Mouse (Mus musculus) neural tube, embryonic 13.5 days (tissue): ENCODE data around the gene Kcnh4. TPM values are rescaled to one million over a fixed set of nuclear protein-coding genes. Genes with fewer than 3 reads are reported as not detected.

Experiments
- ATAC-seq: fragments of 200-750 bp; cut with Nextera tagmentation; 2 replicates; pipeline ENCODE4 v1.8.0; 2017; ENCODE audit warnings: low read depth, mild to moderate bottlenecking, moderate TSS enrichment, moderate library complexity
- H3K27ac ChIP-seq: fragments of 300-500 bp; sonication (generic); replicated peaks from 2 replicates; pipeline ENCODE4 v1.5.1; 2015; ENCODE audit warnings: moderate library complexity, mild to moderate bottlenecking, inconsistent platforms
- H3K27me3 ChIP-seq: fragments of 300-500 bp; sonication (generic); 2 replicates; pipeline ENCODE4 v1.6.1; 2015; ENCODE audit warnings: mild to moderate bottlenecking, inconsistent platforms
- H3K36me3 ChIP-seq: fragments of 300-500 bp; sonication (generic); 2 replicates; pipeline ENCODE4 v1.6.1; 2015; ENCODE audit warnings: mild to moderate bottlenecking, inconsistent platforms
- H3K4me1 ChIP-seq: fragments of 300-500 bp; sonication (generic); replicated peaks from 2 replicates; pipeline ENCODE4 v1.6.1; 2015; ENCODE audit warnings: inconsistent platforms
- H3K4me2 ChIP-seq: fragments of 300-500 bp; sonication (generic); 2 replicates; pipeline ENCODE4 v1.6.1; 2015; ENCODE audit warnings: inconsistent platforms, mild to moderate bottlenecking, moderate library complexity
- H3K4me3 ChIP-seq: fragments of 300-500 bp; sonication (generic); 2 replicates; pipeline ENCODE4 v1.5.1; 2015; ENCODE audit warnings: mild to moderate bottlenecking, inconsistent platforms
- H3K9ac ChIP-seq: fragments of 300-500 bp; sonication (generic); 2 replicates; pipeline ENCODE4 v1.6.1; 2015; ENCODE audit warnings: moderate library complexity, mild to moderate bottlenecking, inconsistent platforms
- H3K9me3 ChIP-seq: fragments of 300-500 bp; sonication (generic); 2 replicates; pipeline ENCODE4 v1.6.1; 2016; ENCODE audit warnings: inconsistent platforms
- WGBS: fragments of 180-500 bp; shearing (Covaris S2); methylation state at CpG from one replicate; pipeline ENCODE4 v1.1.7; 2015; 5-methylcytosine and 5-hydroxymethylcytosine counted together
- polyA plus RNA-seq: library from polyadenylated mRNA; unstranded; fragments of >200 nt; fragmentation: Nextera tagmentation; extraction: Ambion mirVana; gene quantifications from 2 replicates; pipeline ENCODE4 v1.2.1, GENCODE M21; 2015

The Kcnh4 gene
- polyA plus RNA-seq, 1 experiment from 2014 or later, result 4.8 TPM

DNA sequence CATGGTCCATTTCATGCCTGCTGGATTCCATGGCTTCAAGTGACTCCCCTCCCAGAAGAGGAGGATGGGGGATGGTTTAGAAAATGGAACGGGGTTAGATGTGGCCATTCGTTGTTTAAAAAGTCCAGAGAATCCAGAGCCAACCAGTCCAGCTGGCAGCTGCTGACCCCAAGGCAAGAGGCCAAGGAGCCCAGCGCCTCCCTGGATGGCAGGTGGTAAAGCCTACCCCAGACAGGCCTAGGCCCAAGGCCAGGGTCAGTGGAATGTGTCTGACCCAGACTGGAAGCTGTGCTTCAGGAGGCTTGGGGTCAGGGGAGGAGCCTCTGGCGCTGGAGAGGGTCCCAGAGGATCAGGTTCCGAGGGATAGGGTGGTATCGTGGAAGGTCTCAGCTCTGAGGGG, 18.4 kb downstream of the Kcnh4 start:
- Histone ChIP-seq H3K9me3 (no peaks in the 10 kb centered on the region), H3K4me1 (peaks cover 17% of the 10 kb centered on the region), H3K36me3 (peaks cover 11% of the 10 kb centered on the region; the same call in 1 of the 2 replicates), H3K27me3 (peaks cover 5% of the 10 kb centered on the region; the same call in 1 of the 2 replicates), H3K4me3 (no peak overlapping the region), H3K4me2 (no peak overlapping the region), H3K27ac (no peak overlapping the region), H3K9ac (no peak overlapping the region)
- ATAC-seq, result no peak
- WGBS, result 77% methylated on average over 6 of the region's 6 CpGs

DNA sequence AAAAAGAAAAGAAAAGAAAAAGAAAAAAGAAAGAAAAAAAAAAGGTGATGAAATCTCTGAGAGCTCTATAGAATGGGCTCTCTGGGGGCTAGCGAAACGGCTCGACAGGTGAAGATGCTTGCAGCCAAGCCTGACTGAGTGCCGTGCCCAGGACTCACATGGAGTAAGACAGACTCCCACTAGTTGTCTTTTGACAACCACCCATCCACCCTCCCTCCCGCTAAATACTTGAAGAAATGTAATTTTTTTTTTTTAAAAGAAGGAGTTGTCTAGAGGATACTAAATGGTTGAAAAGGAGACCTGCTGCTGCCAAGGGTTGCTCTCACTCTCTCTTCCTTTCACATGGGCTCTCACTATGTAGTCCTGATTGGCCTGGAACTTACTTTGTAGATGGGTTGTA, 21.0 kb downstream of the Kcnh4 start:
- H3K4me2 ChIP-seq, result peak overlapping the region; percentile 64
- peak overlapping the region; percentile 76 for H3K9ac ChIP-seq
- peaks cover 25% of the 10 kb centered on the region for H3K4me1 ChIP-seq
- 14% methylated on average over 5 of the region's 5 CpGs for WGBS
- ATAC-seq, result peak; percentile 20; the same call in 1 of the 2 replicates
- H3K4me3 ChIP-seq, result peak overlapping the region; percentile 99
- no peaks in the 10 kb centered on the region for H3K9me3 ChIP-seq
- peaks cover 14% of the 10 kb centered on the region; the same call in 1 of the 2 replicates for H3K36me3 ChIP-seq
- peaks cover 5% of the 10 kb centered on the region; the same call in 1 of the 2 replicates for H3K27me3 ChIP-seq
- peak overlapping the region; percentile 83 for H3K27ac ChIP-seq

DNA sequence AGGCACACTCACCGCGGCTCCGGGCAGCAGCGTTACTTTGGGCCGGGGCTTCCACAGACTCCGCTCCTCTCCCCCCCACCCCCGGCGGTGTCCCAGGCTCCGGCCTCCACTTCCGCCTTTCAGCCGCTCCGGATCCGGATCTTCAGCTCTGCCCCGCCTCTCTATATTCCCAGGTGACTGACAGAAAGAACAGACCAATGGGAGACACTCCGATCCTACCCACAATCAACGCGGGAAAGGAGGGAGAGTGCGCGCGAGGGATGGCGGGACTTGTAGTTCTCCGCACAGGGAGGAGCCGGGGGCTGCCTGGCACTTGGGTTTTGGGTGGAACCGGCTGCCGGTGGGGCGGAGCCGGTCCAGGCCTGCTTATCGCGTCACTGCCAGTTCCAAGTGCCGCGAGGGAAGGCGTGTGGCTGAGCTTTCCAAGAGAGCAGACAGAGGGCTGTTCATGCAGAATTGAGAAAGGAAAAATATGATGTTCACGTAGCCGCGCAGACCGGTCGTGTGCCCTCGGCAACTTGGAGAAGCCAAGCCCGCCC, 21.6 kb downstream of the Kcnh4 start, which contains the start of gene Rab5c:
Gene Rab5c, minus strand, starts transcription at position 150 of the 539 bp plus-strand sequence.
- Histone ChIP-seq H3K4me1 (peaks cover 25% of the 10 kb centered on the region), H3K9me3 (no peaks in the 10 kb centered on the region), H3K27ac (peak within 1 kb of the TSS; percentile 83), H3K36me3 (peaks cover 15% of the 10 kb centered on the region), H3K4me2 (peak within 1 kb of the TSS; percentile 92), H3K4me3 (peak within 1 kb of the TSS; percentile 99), H3K9ac (peak within 1 kb of the TSS; percentile 96), H3K27me3 (peaks cover 5% of the 10 kb centered on the region; the same call in 1 of the 2 replicates)
- under 1% methylated on average over 38 of the region's 39 CpGs for WGBS
- peak; percentile 100 for ATAC-seq

DNA sequence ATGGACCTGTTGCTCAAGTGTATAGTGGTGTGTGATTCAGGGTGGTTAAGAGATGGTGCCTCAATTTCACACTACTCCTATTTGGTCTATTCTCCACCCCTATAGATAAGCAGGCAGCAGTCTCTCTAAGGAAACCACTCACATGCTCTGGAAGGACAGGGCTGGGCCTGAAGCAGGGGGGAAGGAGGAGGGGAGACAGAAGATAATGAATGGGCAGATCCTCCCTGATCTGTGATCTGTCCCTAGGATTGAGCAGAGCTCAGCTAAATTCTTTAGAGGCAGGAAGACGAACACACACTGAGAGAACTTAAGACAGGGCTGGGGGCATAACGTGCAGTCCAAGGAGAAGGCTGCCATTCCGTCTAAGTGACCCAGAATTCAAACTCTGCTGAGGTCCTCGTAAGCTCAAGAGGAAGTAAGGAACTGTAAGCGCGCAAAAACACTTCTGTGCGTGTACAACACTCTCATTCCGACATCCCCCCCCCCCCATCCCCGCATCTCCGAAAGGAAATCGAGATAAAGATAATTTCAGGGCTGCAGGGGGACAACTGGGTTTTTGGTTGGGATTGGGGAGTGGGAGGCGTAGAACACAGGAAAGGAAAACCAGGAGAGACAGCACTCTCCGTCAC, 22.5 kb downstream of the Kcnh4 start:
- peaks cover 25% of the 10 kb centered on the region for H3K36me3 ChIP-seq
- 3% methylated on average over 13 of the region's 13 CpGs for WGBS
- peak overlapping the region; percentile 99 for H3K4me3 ChIP-seq
- peak overlapping the region; percentile 92 for H3K4me2 ChIP-seq
- H3K9ac ChIP-seq, result peak overlapping the region; percentile 96
- peaks cover 25% of the 10 kb centered on the region for H3K4me1 ChIP-seq
- no peak for ATAC-seq
- H3K27me3 ChIP-seq, result peaks cover 5% of the 10 kb centered on the region; the same call in 1 of the 2 replicates
- H3K27ac ChIP-seq, result peak overlapping the region; percentile 56; the same call in 1 of the 2 replicates
- H3K9me3 ChIP-seq, result no peaks in the 10 kb centered on the region

DNA sequence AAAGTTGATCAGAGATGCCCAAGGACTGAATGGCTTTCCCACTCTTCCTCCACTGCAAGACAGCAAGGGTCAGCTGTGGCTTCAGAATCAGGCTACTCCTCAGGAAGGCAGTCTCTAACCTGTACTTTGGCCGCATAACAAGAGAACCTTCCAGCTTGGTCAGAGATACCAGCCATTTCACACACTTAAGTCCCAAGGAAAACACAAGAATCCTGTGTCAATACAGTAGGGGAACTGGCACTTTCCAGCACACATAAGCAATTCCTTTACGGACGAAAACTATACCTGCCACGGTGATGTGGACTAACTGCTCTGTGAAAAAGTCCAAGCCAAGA, 23.0 kb downstream of the Kcnh4 start:
- Histone ChIP-seq H3K4me2 (peak overlapping the region; percentile 92), H3K9ac (peak overlapping the region; percentile 96; the same call in 1 of the 2 replicates), H3K27ac (no peak overlapping the region), H3K36me3 (peaks cover 28% of the 10 kb centered on the region), H3K9me3 (no peaks in the 10 kb centered on the region), H3K4me3 (peak overlapping the region; percentile 99), H3K27me3 (peaks cover 5% of the 10 kb centered on the region; the same call in 1 of the 2 replicates), H3K4me1 (peaks cover 25% of the 10 kb centered on the region)
- whole genome bisulfite sequencing, result 83% methylated on average over 4 of the region's 4 CpGs
- ATAC-seq, result no peak

DNA sequence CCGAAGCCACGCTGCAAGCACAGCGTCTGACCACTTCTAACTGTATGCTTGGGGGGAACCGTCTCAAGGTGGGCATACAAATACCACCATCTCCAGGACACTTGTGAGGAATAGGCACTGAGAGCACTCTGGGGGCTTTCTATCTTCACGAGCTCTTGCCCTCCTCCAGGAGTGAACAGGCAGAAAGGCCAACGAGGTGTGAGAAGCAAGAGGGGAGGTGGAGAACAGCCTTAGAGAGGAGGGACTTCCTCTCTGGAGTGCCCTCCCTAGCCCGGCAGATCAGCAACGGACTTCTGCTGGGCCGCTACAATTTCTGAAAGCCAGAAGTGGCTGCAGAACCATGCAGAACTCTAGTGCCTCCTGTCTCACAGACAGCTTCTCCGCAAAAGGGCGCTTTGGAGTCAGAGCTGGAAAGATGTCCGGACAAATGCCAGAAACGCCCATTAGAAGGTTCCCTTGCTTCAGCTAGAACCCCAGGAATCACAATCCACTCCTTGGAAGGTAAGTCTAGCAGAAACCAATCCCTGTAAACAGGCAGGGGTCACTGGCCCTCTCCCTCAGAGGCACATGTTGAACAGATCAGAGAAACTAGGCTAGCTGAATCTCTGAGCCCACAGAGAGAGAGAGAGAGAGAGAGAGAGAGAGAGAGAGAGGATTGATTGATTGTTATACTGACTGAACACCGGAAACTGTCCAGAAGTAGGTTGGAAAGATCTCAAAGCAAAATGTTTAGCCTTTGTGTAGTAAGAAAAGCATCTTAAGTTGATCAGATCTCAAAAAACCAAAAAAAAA, 23.6 kb downstream of the Kcnh4 start:
- H3K36me3 ChIP-seq, result peaks cover 22% of the 10 kb centered on the region
- peak overlapping the region; percentile 92; the same call in 1 of the 2 replicates for H3K4me2 ChIP-seq
- ATAC-seq, result no peak
- WGBS, result 75% methylated on average over 14 of the region's 14 CpGs
- no peaks in the 10 kb centered on the region for H3K9me3 ChIP-seq
- peak overlapping the region; percentile 99; the same call in 1 of the 2 replicates for H3K4me3 ChIP-seq
- peak overlapping the region; percentile 12; the same call in 1 of the 2 replicates for H3K9ac ChIP-seq
- no peak overlapping the region for H3K27ac ChIP-seq
- H3K4me1 ChIP-seq, result peaks cover 25% of the 10 kb centered on the region
- peaks cover under 1% of the 10 kb centered on the region; the same call in 1 of the 2 replicates for H3K27me3 ChIP-seq

DNA sequence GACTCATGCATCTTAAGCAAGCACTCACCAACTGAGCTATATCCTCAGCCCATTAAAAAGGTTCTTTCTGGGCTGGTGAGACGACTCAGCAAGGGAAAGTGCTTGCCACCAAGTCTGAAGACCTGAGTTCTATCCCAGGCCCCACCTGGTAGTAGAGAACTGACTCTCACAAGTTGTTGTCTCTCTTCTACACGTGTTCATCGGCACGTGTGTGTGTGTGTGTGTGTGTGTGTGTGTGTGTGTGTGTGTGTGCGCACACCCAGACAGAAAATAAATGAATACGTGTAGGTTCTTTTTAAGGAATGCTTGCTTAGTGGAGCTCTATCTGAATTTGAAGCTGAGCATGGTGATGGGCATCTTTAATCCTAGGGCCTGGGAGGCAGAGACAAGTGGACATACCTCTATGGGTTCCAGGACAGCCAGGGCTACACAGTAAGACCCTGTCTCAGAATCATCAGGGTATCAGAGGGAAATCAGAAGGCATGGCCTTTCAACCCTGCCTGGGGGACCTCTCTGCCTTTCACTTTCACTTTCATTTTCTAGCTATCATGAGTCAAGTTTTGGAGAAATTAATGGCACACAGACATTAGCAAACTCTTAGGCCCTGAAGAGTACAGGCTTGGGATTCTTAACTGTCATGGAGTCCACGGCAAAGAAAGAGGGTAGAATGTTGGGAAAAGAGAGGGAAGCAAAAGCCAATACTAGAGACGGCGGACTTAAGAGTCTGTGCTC, 24.4 kb downstream of the Kcnh4 start:
- H3K9ac ChIP-seq, result 0 out of 2 replicates have a peak overlapping the region, but pooled peaks have one; percentile 12
- peaks cover 25% of the 10 kb centered on the region for H3K4me1 ChIP-seq
- H3K4me2 ChIP-seq, result no peak overlapping the region
- WGBS, result 94% methylated on average over 9 of the region's 9 CpGs
- H3K27ac ChIP-seq, result no peak overlapping the region
- H3K4me3 ChIP-seq, result peak overlapping the region; percentile 99; the same call in 1 of the 2 replicates
- H3K27me3 ChIP-seq, result no peaks in the 10 kb centered on the region
- peaks cover 18% of the 10 kb centered on the region for H3K36me3 ChIP-seq
- no peak for ATAC-seq
- no peaks in the 10 kb centered on the region for H3K9me3 ChIP-seq

DNA sequence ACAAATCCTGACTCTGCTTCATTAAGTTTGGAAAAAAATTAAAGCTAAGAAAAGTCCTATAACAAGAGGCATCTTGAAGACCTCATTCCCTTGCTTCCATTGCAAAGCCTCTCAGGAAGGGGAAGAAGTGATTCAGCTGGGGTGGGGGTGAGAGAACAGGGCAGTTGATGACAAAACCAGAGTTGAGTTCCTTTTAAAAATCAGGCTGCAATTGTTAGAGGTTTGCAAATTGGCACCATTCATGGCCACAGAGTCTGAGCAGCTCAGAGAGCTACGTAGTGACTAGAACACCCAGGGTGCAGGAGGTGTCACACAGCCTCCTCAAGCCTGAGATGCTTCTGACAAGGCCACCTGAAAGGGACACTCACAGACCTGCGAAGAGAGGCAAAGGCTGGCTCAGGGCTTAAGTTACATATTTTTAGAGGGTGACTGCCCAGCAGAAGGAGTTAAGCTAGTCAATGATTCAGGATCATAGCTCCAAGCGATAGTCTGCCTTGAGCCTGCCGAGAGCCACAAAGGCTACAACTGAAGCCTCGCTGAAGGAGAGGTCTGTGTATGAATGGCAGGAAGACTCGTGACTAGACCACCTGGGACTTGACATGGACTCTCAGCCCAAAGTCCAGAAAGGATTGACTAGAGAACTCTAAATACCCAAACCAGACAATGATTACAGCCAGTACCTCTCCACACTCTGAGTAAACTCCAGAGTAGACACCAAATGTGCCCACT, 29.1 kb downstream of the Kcnh4 start:
- Histone ChIP-seq H3K36me3 (peaks cover 35% of the 10 kb centered on the region), H3K9ac (no peak overlapping the region)
- ATAC-seq, result no peak

DNA sequence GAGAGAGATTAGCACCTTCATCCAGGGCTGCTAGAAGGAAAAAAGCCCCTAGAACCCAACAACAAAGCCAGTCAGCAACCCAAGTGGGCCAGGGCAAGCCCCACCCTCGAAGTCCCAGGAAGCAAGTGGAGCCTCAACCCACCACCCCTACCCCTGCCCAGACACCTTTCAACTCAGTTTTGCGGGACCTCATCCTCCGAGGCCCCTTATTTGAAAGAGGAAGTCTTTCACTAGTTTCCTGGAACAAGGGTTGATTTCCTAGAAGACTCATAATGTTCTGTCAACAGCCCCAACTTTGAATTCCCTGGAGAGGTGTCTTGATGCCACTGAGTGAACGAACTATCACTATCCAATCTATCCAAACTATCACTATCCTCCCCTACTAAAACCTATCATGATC, 29.8 kb downstream of the Kcnh4 start:
- 97% methylated on average over 4 of the region's 4 CpGs for WGBS

More for the DNA sequence above, 29.1 kb downstream of the Kcnh4 start:
- WGBS, result 93% methylated on average over 6 of the region's 6 CpGs
- H3K4me2 ChIP-seq, result no peak overlapping the region
- H3K27me3 ChIP-seq, result no peaks in the 10 kb centered on the region
- H3K9me3 ChIP-seq, result no peaks in the 10 kb centered on the region
- peaks cover 1% of the 10 kb centered on the region for H3K4me1 ChIP-seq
- H3K27ac ChIP-seq, result no peak overlapping the region
- H3K4me3 ChIP-seq, result no peak overlapping the region

DNA sequence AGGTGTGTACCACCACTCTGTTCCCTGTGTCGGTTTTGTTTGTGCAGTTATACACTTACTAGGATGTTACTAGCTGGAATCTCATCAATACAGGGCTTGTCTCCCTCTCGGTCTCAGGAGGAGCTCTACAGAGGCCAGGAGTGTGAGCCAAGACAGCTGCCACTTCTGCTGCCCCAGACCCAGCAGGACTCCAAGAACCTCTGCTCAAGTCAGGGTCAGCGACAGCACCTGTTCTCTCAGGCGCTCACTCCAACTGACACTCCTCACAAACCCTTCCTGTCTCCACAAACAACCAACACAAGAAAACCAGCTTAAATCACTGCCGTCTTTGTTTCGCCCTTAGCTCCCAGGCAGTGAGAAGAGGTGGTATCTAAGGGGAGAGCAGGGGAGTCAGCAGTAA, 31.1 kb downstream of the Kcnh4 start:
- Histone ChIP-seq H3K4me2 (no peak overlapping the region), H3K27ac (no peak overlapping the region), H3K27me3 (no peaks in the 10 kb centered on the region), H3K9ac (no peak overlapping the region), H3K9me3 (no peaks in the 10 kb centered on the region), H3K4me3 (no peak overlapping the region), H3K36me3 (peaks cover 35% of the 10 kb centered on the region), H3K4me1 (peaks cover 11% of the 10 kb centered on the region; the same call in 1 of the 2 replicates)
- 84% methylated on average over 6 of the region's 6 CpGs for WGBS
- ATAC-seq, result no peak

More for the DNA sequence above, 29.8 kb downstream of the Kcnh4 start:
- H3K4me1 ChIP-seq, result peaks cover 5% of the 10 kb centered on the region; the same call in 1 of the 2 replicates
- no peak overlapping the region for H3K27ac ChIP-seq
- H3K36me3 ChIP-seq, result peaks cover 35% of the 10 kb centered on the region
- no peak for ATAC-seq
- H3K4me2 ChIP-seq, result no peak overlapping the region
- no peaks in the 10 kb centered on the region for H3K9me3 ChIP-seq
- no peaks in the 10 kb centered on the region for H3K27me3 ChIP-seq
- H3K4me3 ChIP-seq, result no peak overlapping the region
- no peak overlapping the region for H3K9ac ChIP-seq

DNA sequence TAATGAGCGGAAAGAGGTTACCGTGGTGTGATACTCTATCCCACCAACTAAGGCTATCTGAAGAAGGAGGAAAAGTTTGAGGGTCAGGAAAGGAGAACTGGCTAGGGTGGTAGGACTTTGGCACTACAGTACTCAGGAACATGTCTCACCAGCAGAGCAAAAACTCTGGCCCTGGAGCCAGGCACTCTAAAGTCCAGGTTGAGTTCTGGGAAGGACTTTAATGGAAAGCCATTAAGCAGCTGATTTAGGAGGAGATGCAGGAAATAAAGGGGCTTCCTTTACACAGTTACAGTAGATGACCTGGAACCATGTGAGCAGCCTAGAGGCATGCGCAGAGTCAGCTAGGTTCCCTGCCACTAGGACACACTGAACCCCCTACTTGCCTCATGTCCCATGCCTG, 32.5 kb downstream of the Kcnh4 start:
- Histone ChIP-seq H3K4me1 (peaks cover 18% of the 10 kb centered on the region), H3K4me2 (no peak overlapping the region), H3K9me3 (no peaks in the 10 kb centered on the region), H3K27ac (no peak overlapping the region), H3K36me3 (peaks cover 24% of the 10 kb centered on the region), H3K4me3 (no peak overlapping the region), H3K9ac (no peak overlapping the region), H3K27me3 (no peaks in the 10 kb centered on the region)
- ATAC-seq, result no peak
- WGBS, result 97% methylated on average over 3 of the region's 3 CpGs
